Mouse (Mus musculus): ENCODE data around the gene Nop53.
A peak's percentile ranks its signal among the peaks of the same experiment; 100 is the strongest.

Nop53 gene

DNA sequence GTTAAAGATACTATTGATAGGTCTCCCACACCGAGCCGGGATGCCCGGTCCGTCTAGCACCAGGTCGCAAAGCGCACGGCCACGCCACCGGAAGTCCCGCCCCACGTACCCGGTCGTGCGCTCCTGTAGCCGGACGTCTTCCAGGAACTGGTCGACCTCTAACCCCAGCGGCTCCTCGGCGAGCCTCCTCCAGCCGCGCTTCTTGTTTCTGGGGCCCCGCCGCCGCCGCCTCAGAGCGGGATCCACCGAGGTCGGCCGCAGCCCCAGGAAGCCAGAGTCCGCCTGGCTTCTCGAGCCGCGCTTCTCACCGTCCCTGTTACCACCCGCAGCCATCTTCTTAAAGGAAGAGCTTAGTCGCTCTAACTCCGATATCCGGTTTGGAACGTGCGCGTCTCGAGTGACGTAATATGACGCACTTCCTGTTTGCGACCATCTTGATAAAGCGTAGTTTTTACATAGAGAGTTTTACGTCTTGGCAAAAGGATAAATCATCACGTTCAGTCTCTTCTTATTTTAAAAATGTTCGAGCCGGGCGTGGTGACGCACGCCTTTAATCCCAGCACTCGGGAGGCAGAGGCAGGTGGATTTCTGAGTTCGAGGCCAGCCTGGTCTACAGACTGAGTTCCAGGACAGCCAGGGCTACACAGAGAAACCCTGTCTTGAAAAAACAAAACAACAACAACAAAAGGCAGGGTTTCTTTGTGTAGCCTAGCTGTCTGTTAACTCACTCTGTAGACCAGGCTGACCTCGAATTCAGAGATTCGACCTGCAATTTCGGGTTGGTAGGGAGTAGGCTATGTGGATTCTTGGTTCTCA is at the start of gene Nop53:
Gene Nop53 (minus strand): TSS at position 354 of the 816 bp plus-strand sequence.
- DNase-seq (ENCODE audit: low spot score): peak; percentile 90

DNA sequence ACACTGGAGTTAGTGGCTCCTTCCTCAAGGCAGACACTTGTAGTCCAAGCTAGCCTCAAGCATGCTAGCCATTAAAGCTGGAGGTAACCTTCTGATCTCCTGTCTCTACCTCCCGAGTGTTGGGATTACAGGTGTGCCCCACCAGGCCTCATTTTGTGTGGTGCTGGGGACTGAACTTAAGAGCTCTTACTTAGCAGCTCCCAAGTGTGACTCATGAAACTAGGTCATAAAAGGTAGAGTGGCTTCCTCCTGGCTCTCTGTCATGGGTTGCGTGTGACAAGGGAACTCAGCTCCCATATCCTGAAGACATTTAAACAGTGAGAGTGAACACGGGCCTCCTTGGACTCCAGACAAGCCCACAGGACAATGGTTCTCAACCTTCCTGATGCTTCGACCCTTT is 47.9 kb upstream of the Nop53 start:
- DNase-seq (ENCODE audit: low spot score): no peak

GRCm38 (mm10) chr7:15993152-15993551 is 47.3 kb upstream of the Nop53 start:
- DNase-seq (ENCODE audit: low spot score): no peak

GRCm38 (mm10) chr7:15991764-15992163 is 45.9 kb upstream of the Nop53 start:
- no peak for DNase-seq (ENCODE audit: low spot score)

- no peak for DNase-seq (ENCODE audit: low spot score)
Measured at GRCm38 (mm10) chr7:15987661-15988356, 41.9 kb upstream of the Nop53 start.

GRCm38 (mm10) chr7:15982729-15983407 is 37.0 kb upstream of the Nop53 start:
- DNase-seq (ENCODE audit: low spot score): no peak

- no peak for DNase-seq (ENCODE audit: low spot score)
Measured at GRCm38 (mm10) chr7:15981538-15981937, 35.7 kb upstream of the Nop53 start.

DNA sequence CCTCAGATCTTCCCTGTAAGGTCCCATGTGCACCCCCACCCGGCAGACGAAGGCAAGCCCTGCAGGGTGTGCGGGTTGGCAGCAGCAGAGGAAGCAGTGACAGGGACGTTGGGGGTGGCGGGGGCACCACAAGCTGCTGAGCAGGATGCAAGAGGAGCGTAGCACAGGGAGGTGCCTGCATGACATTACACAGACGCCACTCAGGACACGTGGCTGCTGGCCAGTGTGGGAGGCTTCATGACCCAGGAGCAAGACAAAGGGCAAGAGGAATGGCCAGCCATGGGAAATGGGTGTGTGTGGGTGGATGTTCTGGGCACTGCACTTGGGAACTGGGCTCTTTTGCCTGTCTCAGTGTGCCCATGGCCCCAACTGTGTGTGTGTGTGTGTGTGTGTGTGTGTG is 34.4 kb upstream of the Nop53 start:
- no peak for DNase-seq (ENCODE audit: low spot score)

DNA sequence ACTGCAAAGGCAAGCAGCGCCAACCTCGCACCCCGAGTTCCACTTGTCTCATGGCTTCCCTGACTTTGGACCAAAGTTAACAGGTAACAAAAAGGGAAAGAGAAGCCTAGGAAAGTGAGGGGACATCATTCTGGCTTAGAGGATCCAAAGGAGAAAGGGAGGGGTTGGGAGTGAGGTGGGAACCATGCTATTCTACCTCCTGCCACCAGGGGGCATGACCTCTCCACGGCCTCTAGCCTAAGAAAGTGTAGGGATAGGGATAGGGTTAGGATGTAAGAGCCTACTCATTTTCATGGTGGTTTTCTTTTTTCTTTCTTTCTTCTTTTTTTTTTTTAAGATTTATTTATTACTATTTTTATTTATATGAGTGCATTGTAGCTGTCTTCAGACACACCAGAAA is 30.0 kb upstream of the Nop53 start:
- no peak for DNase-seq (ENCODE audit: low spot score)

GRCm38 (mm10) chr7:15975451-15975850 is 29.6 kb upstream of the Nop53 start:
- DNase-seq (ENCODE audit: low spot score): no peak

DNA sequence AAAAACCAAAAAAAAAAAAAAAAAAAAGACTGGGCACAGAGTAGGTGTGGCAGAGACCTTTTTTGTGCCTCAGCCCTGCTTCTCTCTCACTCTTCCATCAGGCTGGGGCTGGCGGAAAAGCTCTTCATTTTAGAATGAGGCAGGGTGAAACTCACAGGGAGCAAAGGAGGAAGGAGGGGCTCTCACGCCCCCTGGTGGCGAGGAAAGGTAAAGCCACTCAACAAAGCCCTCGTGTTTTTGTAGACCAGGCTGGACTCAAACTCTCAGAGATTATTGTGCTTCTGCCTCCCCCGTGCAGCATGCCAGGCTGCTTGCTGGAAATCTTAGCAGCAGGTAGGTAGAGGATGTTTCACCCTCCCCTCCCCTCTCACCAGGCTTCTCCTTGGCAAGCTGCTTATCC is 28.8 kb upstream of the Nop53 start:
- DNase-seq (ENCODE audit: low spot score): peak; percentile 53

GRCm38 (mm10) chr7:15972247-15972646 is 26.4 kb upstream of the Nop53 start:
- no peak for DNase-seq (ENCODE audit: low spot score)

DNA sequence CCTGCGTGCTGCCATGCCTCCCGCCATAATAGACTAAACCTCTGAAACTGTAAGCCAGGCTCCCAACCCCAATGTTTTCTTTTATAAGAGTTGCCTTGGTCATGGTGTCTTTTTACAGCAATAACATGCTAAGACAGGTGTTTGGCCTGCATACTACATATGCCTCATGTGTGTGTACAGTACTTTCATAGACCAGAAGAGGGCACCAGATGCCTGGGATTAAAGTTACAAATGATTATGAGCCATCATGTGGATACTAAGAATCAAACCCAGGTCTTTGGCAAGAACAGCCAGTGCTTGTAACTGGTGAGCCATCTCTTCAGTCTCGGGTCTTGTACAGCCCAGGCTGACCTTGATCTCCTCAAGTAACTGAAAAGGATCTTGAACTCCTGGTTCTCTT is 23.8 kb upstream of the Nop53 start:
- DNase-seq (ENCODE audit: low spot score): no peak

GRCm38 (mm10) chr7:15968322-15968721 is 22.4 kb upstream of the Nop53 start:
- no peak for DNase-seq (ENCODE audit: low spot score)

- peak; percentile 47 for DNase-seq (ENCODE audit: low spot score)
Measured at GRCm38 (mm10) chr7:15967312-15967711, 21.4 kb upstream of the Nop53 start, which contains the start of gene Ehd2. Ehd2 (minus strand) TSS chr7:15967567.

- no peak for DNase-seq (ENCODE audit: low spot score)
Measured at GRCm38 (mm10) chr7:15966489-15966888, 20.6 kb upstream of the Nop53 start.

GRCm38 (mm10) chr7:15963798-15964652 is 18.2 kb upstream of the Nop53 start:
- DNase-seq (ENCODE audit: low spot score): no peak

- no peak for DNase-seq (ENCODE audit: low spot score)
Measured at GRCm38 (mm10) chr7:15962311-15963288, 16.7 kb upstream of the Nop53 start.

DNA sequence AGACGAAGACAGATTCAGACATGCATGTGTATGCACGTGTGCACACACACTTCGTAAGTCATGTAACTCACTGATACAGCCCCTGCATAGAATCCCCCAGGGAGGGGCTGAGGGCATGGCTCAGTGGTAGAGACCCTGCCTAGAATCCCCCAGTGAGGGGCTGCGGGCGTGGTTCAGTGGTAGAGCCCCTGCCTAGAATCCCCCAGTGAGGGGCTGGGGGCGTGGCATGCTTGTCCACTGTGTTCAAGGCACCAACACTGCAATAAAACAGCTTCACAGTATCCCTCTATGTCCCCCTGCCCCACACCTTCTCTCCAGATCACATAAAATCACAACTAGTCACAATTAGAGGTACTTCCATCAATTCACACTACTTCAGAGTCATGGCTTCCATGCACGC is 15.9 kb upstream of the Nop53 start:
- DNase-seq (ENCODE audit: low spot score): no peak

- DNase-seq (ENCODE audit: low spot score): no peak
Measured at GRCm38 (mm10) chr7:15961239-15961638, 15.4 kb upstream of the Nop53 start.

- no peak for DNase-seq (ENCODE audit: low spot score)
Measured at GRCm38 (mm10) chr7:15960691-15961090, 14.8 kb upstream of the Nop53 start.

Data from spleen, adult 12 weeks (tissue).